Mouse (Mus musculus) forebrain, embryonic 11.5 days (tissue): ENCODE data around the gene Rnf157. TPM values are rescaled to one million over a fixed set of nuclear protein-coding genes. Genes with fewer than 3 reads are reported as not detected.
"Not testable (repeated sequence)": the region's sequence is repeated elsewhere in the genome, so short reads cannot be mapped to it uniquely, and the experiment has no call there.

Experiments used
- ATAC-seq: fragments of 200-750 bp; cut with Nextera tagmentation; replicated peaks from 2 replicates; pipeline ENCODE4 v1.8.0; 2017; ENCODE audit warnings: moderate TSS enrichment; ENCODE audit not compliant: low FRiP score
- DNase-seq: peaks from one replicate; pipeline ENCODE4 v3.0.0-alpha.2; 2017; ENCODE audit warnings: low spot score
- H3K27ac ChIP-seq: fragments of 300-500 bp; sonication (generic); 2 replicates; pipeline ENCODE4 v1.5.1; 2014; ENCODE audit warnings: low read depth, low read length
- H3K27me3 ChIP-seq: fragments of 300-500 bp; sonication (generic); 2 replicates; pipeline ENCODE4 v1.6.1; 2014; ENCODE audit warnings: mild to moderate bottlenecking, low read length, mixed read lengths; ENCODE audit not compliant: control insufficient read depth, insufficient read depth
- H3K36me3 ChIP-seq: fragments of 300-500 bp; sonication (generic); 2 replicates; pipeline ENCODE4 v1.6.1; 2014; ENCODE audit warnings: mild to moderate bottlenecking, low read length, moderate library complexity, mixed read lengths; ENCODE audit not compliant: control insufficient read depth, insufficient read depth
- H3K4me1 ChIP-seq: fragments of 300-500 bp; sonication (generic); replicated peaks from 2 replicates; pipeline ENCODE4 v1.6.1; 2014; ENCODE audit warnings: low read length, mixed read lengths; ENCODE audit not compliant: control insufficient read depth, insufficient read depth
- H3K4me2 ChIP-seq: fragments of 300-500 bp; sonication (generic); 2 replicates; pipeline ENCODE4 v1.6.1; 2014; ENCODE audit warnings: low read depth, mild to moderate bottlenecking, low read length, moderate library complexity, mixed read lengths; ENCODE audit not compliant: severe bottlenecking
- H3K4me3 ChIP-seq: fragments of 300-500 bp; sonication (generic); 2 replicates; pipeline ENCODE4 v1.5.1; 2014; ENCODE audit warnings: low read depth, low read length
- H3K9ac ChIP-seq: fragments of 300-500 bp; sonication (generic); 2 replicates; pipeline ENCODE4 v1.6.1; 2014; ENCODE audit warnings: low read length
- H3K9me3 ChIP-seq: fragments of 300-500 bp; sonication (generic); 2 replicates; pipeline ENCODE4 v1.6.1; 2016; ENCODE audit warnings: low read length, mixed read lengths; ENCODE audit not compliant: control insufficient read depth
- WGBS: fragments of 180-500 bp; shearing (Covaris S2); extraction: QIAGEN DNeasy Blood & Tissue Kit; methylation state at CpG from one replicate; pipeline ENCODE4 v1.1.7; 2014; 5-methylcytosine and 5-hydroxymethylcytosine counted together
- polyA plus RNA-seq: library from polyadenylated mRNA; unstranded; fragments of >200 nt; fragmentation: Nextera tagmentation; extraction: Ambion mirVana; gene quantifications from 2 replicates; pipeline ENCODE4 v1.2.1, GENCODE M21; 2014

Gene Rnf157
- polyA plus RNA-seq, 1 experiment from 2014 or later = 25.0 TPM

DNA sequence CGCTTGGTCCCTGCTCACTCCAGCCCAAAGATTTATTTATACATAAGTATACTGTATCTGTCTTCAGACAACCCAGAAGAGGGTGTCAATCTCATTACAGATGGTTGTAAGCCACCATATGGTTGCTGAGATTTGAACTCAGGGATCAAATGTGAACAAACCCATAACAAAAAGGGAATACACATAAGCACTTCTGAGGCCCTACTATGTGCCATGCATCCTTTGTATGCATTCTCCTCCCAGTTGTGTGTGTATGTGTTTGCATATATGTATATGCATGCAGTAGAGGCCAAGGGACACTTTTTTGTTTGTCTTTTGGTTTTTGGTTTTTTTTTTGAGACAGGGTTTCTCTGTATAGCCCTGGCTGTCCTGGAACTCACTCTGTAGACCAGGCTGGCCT, 46.2 kb downstream of the Rnf157 start:
- Histone ChIP-seq H3K36me3 (no peaks in the 10 kb centered on the region), H3K27me3 (no peaks in the 10 kb centered on the region), H3K4me1 (no peaks in the 10 kb centered on the region), H3K4me2 (no peak overlapping the region), H3K27ac (no peak overlapping the region), H3K4me3 (no peak overlapping the region), H3K9me3 (no peaks in the 10 kb centered on the region), H3K9ac (no peak overlapping the region)
- DNase-seq (no peak), ATAC-seq (no peak)
- 95% methylated on average over 1 of the region's 1 CpGs for WGBS

DNA sequence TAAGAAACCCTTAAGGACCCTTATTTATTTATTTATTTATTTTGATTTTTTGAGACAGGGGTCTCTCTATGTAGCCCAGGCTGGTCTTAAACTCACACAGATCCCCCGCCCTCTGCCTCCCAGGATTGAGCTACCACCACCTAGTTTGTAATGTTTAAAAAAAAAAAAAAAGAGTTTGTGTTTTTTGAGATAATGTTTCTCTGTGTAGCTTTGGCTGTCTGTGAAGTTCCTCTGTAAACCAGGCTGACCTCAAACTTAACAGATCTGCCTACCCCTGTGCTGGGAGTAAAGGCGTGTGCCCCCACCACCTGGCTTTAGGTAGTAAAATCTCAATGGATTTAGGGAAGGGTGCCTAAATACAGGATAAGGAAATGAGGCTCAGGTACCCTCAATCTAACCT, 46.7 kb downstream of the Rnf157 start:
- no peak for DNase-seq
- 79% methylated on average over 2 of the region's 2 CpGs for WGBS

DNA sequence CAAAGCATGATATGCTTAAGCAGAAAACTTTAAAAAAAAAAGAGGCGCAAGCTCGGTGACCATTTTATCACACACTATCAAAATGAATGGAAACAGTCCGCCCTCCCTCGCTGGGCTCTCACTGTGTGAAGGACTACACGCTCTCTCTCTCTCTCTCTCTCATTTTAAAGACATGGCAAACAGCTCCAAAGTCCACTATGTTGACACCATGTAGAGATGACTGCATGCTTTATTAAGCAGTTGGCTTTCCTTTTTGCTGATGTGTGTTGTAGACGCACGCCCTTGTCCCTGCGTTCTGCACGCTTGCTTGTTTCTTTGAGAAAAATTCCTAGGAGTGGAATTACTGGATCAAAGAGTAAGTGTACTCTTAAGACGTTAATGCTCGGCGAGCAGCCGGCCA, 47.4 kb downstream of the Rnf157 start:
- H3K4me2 ChIP-seq = no peak overlapping the region
- DNase-seq (no peak), ATAC-seq (no peak)
- no peaks in the 10 kb centered on the region for H3K9me3 ChIP-seq
- no peaks in the 10 kb centered on the region for H3K4me1 ChIP-seq
- 41% methylated on average over 13 of the region's 13 CpGs for WGBS
- H3K4me3 ChIP-seq = no peak overlapping the region
- no peak overlapping the region for H3K27ac ChIP-seq
- H3K36me3 ChIP-seq = no peaks in the 10 kb centered on the region
- H3K27me3 ChIP-seq = no peaks in the 10 kb centered on the region
- no peak overlapping the region for H3K9ac ChIP-seq

More for the DNA sequence above, 46.7 kb downstream of the Rnf157 start:
- no peak for ATAC-seq
- no peaks in the 10 kb centered on the region for H3K9me3 ChIP-seq
- no peaks in the 10 kb centered on the region for H3K4me1 ChIP-seq
- no peak overlapping the region for H3K4me2 ChIP-seq
- no peaks in the 10 kb centered on the region for H3K36me3 ChIP-seq
- H3K9ac ChIP-seq = no peak overlapping the region
- no peaks in the 10 kb centered on the region for H3K27me3 ChIP-seq
- no peak overlapping the region for H3K27ac ChIP-seq
- H3K4me3 ChIP-seq = no peak overlapping the region

DNA sequence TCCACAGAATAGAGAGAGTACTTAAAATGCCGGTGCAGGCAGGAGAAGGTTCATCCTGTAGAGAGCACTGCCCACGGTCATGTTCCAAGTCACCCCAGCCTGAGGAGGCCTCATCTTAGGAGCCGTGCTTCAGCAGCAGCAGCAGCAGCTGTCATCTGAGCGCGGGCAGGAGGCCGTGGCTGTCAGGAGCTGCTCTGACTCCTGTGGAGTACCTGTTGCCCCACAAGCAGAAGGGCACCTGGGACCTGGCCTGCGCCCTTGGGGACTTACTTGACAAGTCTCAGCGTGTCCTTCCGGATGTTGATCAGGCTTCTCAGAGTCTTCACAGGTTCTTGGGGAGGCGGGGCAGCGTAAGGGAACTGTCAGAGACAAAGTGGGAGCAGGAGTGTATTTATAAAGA, 50.8 kb downstream of the Rnf157 start:
- Histone ChIP-seq H3K27ac (no peak overlapping the region), H3K9ac (no peak overlapping the region), H3K4me1 (no peaks in the 10 kb centered on the region), H3K4me3 (no peak overlapping the region), H3K36me3 (no peaks in the 10 kb centered on the region), H3K27me3 (no peaks in the 10 kb centered on the region), H3K9me3 (no peaks in the 10 kb centered on the region), H3K4me2 (no peak overlapping the region)
- no peak for DNase-seq
- no peak for ATAC-seq
- WGBS = 82% methylated on average over 11 of the region's 11 CpGs

DNA sequence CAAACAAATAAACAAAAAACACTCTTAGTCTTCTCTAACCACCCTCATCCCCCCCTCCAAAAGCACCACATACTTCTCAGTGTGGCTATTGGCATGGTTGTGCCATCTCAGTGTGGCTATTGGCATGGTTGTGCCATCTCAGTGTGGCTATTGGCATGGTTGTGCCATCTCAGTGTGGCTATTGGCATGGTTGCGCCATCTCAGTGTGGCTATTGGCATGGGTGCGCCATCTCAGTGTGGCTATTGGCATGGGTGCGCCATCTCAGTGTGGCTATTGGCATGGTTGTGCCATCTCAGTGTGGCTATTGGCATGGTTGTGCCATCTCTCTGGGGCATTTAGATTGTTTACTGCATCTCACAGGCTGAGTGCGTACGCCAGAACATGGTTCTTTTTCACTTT, 51.9 kb downstream of the Rnf157 start:
- WGBS = 96% methylated on average over 5 of the region's 5 CpGs
- H3K36me3 ChIP-seq = not testable (repeated sequence)

DNA sequence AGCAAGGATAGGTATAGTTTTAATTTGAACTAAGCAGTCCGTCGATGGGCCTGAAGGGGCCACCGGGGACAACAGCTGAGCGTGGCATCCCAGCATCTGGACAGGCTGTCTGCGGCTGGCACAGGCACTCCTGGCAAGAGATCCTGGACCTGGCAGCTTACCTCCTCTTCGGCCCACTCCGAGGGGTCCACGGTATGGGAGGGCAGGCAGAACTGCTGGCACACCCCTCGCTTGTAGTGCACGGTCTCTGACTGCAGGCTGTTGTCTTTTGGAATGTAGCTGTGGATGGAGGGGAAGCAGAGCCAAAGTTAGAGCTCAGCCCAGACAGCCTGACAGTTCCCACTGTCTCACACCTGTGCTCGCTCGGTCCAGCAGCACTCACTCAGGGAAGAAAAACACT, 53.2 kb downstream of the Rnf157 start:
- H3K36me3 ChIP-seq = no peaks in the 10 kb centered on the region

More for the DNA sequence above, 51.9 kb downstream of the Rnf157 start:
- H3K4me1 ChIP-seq, H3K4me2 ChIP-seq, H3K9ac ChIP-seq, H3K27ac ChIP-seq, H3K27me3 ChIP-seq, ATAC-seq, H3K9me3 ChIP-seq, DNase-seq, H3K4me3 ChIP-seq: not testable (repeated sequence)

DNA sequence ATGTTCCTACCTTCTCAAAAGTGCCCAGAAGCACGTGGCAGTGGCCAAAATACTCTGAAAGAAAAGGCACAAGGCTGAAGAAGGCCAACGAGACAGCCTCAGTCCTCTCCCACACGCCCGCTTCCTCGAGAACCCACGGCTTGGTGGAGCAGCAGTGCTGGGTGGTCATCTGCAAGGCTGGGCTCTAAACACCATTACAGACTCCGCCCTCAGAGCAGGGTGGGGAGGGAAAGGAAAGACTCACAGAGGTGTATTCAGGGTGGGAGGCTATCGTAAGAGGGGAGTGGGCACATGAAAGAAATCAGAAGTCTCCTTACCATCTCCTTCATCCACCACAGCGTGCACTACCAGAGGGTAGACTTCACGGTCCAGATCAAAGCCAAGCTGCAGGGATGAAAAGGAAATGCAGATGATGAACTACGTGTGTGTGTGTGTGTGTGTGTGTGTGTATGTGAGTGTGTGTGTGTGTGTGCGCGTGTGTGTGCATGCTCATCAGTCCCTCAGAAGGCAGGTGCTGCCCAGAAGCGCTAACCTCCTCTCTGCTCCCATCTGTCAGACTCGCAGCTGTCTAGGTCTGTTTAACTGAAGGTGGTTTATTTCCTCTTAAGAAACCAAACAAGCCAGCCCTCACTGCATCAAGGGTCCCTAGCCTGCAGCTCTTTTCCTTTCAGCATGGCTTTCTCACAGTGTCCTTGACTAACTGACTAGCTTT, 53.8 kb downstream of the Rnf157 start:
- H3K4me1 ChIP-seq = no peaks in the 10 kb centered on the region
- ATAC-seq (no peak), DNase-seq (no peak)
- H3K9ac ChIP-seq = no peak overlapping the region
- no peak overlapping the region for H3K4me2 ChIP-seq
- H3K9me3 ChIP-seq = no peaks in the 10 kb centered on the region
- H3K27me3 ChIP-seq = no peaks in the 10 kb centered on the region
- no peaks in the 10 kb centered on the region; the same call in 1 of the 2 replicates for H3K36me3 ChIP-seq
- WGBS = 78% methylated on average over 15 of the region's 15 CpGs
- H3K27ac ChIP-seq = no peak overlapping the region
- no peak overlapping the region for H3K4me3 ChIP-seq

More for the DNA sequence above, 53.2 kb downstream of the Rnf157 start:
- no peaks in the 10 kb centered on the region for H3K9me3 ChIP-seq
- no peak overlapping the region for H3K27ac ChIP-seq
- no peak overlapping the region for H3K9ac ChIP-seq
- no peak overlapping the region for H3K4me2 ChIP-seq
- no peak overlapping the region for H3K4me3 ChIP-seq
- H3K4me1 ChIP-seq = no peaks in the 10 kb centered on the region
- no peaks in the 10 kb centered on the region for H3K27me3 ChIP-seq
- DNase-seq (no peak), ATAC-seq (no peak)
- 90% methylated on average over 12 of the region's 12 CpGs for WGBS

DNA sequence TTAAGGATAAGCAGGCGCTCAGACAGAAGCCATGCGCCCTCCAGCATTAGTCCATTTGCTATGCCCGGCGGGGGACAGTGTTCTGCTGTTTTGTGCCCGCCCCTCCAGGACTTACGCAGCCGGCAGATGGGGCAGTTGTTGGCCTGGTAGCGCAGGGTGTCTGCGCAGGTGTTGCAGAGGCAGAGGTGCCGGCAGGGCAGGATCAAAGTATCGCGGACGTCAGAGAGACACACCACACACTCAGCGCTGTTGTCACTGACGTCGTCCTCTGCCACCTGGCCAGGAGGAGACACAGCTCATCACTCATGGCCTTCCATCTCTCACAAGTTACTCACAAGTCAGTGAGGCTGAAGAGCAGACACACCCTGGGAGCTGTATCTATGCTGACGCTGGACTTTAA, 58.3 kb downstream of the Rnf157 start:
- 34% methylated on average over 17 of the region's 17 CpGs for WGBS
- Histone ChIP-seq H3K36me3 (no peaks in the 10 kb centered on the region; the same call in 1 of the 2 replicates), H3K9me3 (no peaks in the 10 kb centered on the region), H3K4me2 (no peak overlapping the region), H3K27me3 (no peaks in the 10 kb centered on the region), H3K4me1 (no peaks in the 10 kb centered on the region), H3K27ac (no peak overlapping the region), H3K4me3 (no peak overlapping the region), H3K9ac (no peak overlapping the region)
- no peak for ATAC-seq
- no peak for DNase-seq

DNA sequence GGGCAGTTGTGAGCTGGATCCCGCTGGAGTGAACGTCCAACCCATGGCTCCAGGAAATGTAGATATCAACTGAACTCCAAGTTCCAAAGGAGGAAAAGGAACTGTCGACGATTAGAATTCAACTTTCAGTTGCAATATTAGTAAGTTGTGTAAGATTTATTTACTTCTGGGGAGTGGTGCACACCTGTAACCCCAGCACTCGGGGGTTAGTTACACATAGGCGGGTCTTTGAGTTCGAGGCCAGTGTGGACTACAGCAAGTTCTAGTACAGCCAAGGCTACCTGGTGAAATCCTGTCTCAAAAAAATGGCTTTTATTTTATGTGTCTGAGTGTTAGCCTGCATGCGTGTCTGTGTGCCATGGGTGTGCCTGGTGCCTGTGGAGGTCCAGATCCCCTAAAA, 59.3 kb downstream of the Rnf157 start:
- Histone ChIP-seq H3K36me3 (no peaks in the 10 kb centered on the region; the same call in 1 of the 2 replicates), H3K9me3 (no peaks in the 10 kb centered on the region), H3K27ac (no peak overlapping the region), H3K9ac (no peak overlapping the region), H3K4me2 (no peak overlapping the region), H3K27me3 (no peaks in the 10 kb centered on the region), H3K4me3 (no peak overlapping the region), H3K4me1 (no peaks in the 10 kb centered on the region)
- WGBS = 94% methylated on average over 8 of the region's 8 CpGs
- no peak for ATAC-seq
- DNase-seq = no peak
